Mouse (Mus musculus) MEL-GATA-1-ER (cell line): ENCODE measurements at regions not wholly inside any gene's neighbourhood (a gene's known extent, or its start where the extent isn't known, plus 50 kb on each side); places are given as distances from the start of the nearest gene placed in this dataset.

Experiments used
- DNase-seq: peaks from one replicate; pipeline ENCODE4 v3.0.0-alpha.2; 2012; ENCODE audit warnings: low read depth; ENCODE audit errors: extremely low read depth

DNA sequence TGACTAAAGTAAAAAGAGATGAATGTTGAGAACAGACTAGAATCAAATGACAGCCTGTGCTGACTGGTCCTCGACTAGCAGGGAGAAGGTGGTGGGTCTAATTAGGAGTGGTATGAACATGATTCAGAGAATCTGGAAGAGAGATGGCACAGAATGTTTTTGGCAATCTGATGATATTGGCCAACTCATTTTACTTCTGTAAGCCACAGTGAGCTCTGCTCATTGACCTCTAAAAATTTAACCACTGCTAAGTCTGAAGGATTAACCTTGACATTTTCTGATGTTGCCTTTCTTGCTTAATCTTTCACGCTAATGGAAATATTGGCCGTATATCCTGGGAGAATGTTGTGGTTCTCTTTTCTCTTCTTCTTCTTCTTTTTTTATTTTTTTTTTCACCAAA lies 1041.6 kb upstream of the Got2 start:
- no peak for DNase-seq

DNA sequence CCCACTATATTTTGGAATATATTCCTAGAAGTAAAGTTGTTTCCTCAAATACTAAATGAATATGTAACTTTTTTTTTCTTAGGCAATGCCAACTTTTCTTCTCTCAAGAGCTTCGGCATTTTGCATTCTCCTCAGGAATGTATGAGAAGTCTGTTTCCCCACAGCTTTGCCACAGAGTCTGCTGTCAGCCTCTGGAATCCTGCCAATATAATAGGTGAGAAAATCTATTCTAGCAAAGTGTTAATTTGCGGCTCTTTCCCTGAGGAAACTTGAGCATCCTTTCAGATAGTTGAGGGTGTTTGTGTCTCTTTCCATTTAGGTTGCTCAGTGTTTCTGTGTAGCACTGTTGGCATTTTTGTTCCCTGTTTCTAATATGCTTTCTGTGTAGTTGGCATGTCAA lies 992.6 kb upstream of the Got2 start:
- DNase-seq = no peak

DNA sequence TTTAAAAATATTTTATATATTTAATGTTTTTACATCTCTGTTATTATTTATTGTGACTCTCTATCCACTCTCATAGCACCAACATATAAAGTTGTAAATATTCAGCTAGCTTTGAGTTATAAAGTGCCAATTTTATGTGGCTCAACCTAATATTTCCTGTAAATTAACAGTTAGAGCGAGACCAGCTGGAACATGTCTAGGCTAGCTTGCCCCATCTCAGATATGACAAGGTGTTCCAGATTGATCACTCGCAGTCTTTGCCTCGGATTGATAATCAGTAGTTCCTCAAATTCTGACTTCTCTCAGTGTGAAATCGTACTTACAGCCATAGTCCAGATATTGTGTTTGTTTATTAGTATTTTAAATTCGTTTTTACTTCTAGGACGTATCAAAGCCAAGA lies 990.4 kb upstream of the Got2 start:
- DNase-seq = no peak

DNA sequence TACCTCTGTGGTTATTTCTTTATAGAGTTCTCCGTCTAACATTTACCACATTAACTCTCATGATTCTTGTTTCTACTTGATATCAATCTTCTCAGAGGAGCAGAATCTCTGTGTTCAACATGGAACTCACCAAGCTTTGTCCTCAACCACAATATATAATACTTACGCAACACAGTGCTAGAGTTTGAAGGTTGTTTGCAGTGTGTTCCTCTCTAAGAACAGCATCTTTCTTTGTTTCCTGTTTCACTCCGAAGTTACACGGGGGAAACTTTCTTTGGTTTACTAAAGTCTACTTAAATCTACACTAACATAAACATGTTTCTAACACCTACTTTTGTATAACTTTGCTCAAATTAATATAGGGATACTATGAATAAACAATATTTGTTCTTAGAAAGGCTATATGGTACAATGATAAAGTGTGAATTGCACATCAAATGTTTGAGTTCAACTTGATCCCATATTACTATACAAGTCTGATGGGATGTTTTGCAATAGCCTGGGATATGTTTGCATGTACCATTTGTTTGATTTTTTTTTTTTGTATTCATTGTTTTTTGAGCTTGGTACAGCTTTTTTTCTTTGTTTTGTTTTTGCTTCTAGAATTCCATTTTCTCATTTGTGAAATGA lies 985.2 kb upstream of the Got2 start:
- DNase-seq = no peak

DNA sequence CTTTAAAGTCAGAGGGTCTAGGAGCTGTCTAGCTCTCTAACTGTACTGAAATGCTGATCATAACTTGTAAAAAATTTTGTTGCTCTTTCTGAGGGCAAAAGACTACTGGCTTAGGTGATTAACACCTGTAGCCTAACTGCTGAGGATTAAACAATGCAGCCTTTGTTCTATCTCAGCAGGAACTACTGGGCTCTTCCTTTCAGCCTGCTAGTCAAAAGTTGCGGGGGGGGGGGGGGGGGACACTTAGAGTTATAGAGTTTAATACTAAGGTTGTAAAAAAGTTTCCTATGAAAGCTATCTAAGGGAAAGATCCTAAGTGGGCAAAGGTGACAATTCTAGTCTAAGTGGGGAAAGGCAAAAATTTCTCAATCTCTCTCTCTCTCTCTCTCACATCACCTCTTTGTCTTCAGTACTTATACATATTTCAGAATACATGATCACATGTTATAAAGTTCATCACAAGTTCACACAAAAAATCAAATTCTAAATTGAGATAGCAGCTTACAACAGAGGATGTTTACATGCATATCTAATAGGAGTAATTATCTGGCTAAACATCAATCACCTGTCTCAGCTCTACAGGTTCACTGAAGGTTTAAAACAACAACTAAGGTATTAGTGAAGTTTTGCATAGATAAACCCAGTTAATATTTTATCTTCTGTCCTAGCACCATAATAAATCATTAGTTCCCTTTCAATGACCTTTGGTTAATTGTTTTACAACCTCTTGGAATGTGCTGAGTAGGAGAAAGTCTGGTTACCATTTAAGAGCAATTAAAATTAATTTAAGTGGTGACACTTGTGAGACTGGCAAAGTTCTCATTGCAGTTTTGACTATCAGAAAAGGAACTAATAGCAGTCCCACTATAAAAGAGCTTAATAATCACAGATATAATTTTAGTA lies 980.1 kb upstream of the Got2 start:
- DNase-seq = no peak

DNA sequence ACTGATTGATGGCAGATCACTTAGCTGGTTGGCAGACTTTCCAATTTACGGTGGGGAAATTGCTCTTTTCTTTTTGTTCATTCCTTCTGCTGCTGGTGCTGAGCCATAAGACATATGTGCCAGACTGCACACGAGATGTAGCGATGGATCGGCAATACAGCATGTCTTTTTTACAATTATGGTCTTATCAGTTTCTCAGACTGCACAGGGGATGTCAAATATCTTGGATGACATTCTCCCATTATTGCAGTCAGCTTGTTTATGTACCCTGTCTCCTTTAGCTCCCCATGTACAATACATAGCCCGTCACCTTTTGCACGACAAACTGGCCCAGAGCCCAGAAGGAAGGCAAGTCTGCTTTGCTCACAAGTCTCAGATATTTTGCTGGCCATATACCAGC lies 976.3 kb upstream of the Got2 start:
- DNase-seq = no peak

DNA sequence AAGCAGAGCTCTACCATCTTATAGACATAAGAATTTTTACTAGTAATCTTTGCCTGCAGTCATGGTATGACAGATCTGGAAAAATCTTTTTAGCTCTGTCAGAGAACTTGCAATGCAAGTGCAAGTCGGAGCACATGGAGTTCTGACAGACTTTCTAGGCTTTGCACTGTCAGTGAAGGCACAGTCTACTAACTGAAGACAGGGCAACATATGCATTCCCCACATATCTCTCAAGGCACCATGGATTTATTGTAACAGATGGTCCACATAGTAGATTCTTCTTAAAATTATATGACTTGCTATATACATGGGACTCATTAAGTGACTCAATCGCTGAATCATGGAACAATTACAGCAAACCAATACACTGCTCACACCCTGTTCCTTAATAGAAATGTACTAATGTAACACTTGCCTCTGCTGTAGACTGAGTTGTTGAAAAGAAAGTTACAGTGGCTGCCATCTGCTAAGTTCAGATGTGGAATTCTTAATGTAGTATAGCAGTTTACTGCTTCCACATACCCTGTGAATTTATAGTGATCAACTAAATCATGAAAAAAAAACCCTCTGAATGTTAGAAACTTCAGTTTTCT lies 972.6 kb upstream of the Got2 start:
- DNase-seq = no peak

DNA sequence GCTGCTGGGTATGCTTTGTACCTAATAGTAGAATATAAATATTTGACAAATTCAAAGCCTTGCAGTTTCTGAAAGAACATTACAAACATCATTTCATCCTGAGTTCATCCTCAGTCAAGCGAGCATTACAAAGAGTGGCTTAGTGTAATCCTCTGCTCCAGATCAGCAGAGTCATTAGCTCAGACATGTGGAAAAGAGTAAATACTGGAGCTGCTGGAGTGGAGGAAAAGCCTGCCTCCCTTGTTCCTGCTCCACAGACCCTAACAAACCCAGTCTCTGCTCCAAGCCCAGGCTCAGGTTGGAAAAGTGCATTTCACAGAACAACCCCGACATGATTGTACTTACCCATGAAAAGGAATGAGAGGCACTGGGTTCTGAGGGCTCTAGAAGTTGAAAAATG lies 955.2 kb upstream of the Got2 start:
- no peak for DNase-seq

DNA sequence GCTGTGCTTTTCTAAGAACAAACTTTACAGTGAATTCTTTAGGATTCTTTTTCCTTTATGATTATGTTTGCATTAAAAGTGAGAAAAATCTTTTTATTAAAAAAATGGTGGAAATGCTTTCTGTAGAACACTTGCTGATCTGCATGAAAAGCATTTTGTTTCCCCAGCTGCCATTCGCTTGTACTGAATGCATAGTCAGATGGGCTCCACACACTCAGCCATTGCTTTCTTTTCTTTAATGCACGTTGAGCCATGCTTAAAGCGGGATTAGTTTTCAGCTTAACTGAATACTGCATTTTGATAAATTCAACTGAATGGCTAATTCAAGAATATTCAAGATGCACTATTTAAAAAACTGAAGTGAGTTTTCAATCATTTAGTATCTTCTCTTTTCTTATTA lies 947.2 kb upstream of the Got2 start:
- DNase-seq = no peak

DNA sequence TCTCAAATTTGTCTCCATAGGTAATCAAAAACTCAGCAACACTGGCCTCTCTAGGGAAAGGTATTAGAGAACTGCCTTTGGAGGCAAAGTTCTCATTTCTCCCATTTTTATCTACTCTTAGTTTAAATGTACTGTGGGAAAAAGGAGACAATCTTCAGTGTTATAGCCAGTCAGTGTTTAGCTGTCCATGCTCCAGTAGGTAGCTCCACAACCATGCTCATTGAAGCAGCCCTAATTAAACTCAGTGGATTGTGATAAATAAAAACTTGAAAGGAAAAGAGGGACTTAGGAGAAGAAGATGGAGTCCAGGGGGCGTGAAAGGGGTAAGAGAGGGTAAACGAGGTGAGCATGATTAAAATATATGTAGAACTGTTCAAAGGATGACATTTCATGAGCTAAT lies 946.3 kb upstream of the Got2 start:
- DNase-seq = no peak

DNA sequence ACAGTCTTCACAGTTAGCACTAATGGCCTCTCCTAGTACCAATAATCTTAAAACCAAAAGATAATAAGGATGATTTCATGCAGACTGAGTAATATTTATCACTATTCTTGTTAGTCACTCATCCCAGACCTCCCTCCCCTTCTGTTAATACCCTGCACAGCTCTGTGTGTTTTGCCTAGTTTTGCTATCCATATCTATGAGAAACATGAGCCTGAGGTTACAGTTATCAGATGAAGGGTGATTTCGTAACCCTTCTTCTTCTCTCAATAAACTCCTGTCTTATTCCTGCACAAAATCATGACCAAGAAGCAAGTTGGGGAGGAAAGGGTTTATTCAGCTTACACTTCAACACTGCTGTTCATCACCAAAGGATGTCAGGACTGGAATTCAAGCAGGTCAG lies 940.9 kb upstream of the Got2 start:
- DNase-seq = peak; percentile 6

DNA sequence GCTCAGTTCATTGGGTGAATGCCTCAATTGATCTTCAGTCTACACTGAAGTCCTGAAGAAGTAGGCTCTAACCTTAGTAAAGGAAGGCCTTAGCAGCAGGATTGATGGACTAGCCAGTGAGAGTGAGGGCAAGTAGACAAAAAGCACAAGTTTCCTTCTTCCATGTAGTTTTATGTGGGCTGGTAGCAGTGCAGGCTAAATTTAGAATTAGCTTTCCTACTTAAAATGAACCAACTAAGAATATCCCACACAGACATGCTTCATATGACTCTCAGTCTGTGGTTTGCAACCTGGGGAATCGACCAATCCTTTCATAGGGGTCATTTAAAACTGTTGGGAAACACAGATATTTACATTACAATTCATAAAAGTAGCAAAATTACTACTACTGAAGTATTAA lies 922.2 kb upstream of the Got2 start:
- no peak for DNase-seq
